Mouse (Mus musculus) erythroid progenitor cell, adult 5-6 weeks (primary cell): ENCODE measurements around the gene Ntng1. TPM values are rescaled to one million over a fixed set of nuclear protein-coding genes. Genes with fewer than 3 reads are reported as not detected.

Experiments
- total RNA-seq, 2 experiments: library from RNA; stranded (forward) in 1 of 2; stranded (reverse) in 1 of 2; fragments of 150-400 nt in 1 of 2; fragments of 186-747, 209-891 nt in 1 of 2; gene quantifications; 2 replicates each; pipeline versions ENCODE4 v1.2.3 to v1.2.4; 2015 to 2017; ENCODE audit warnings: low replicate concordance in 2 of 2

Gene Ntng1
- total RNA-seq, 2 experiments from 2014 or later = not detected

Other genes with a start within 250 kb of the Ntng1 start
- gene Prmt6, start 107.0 kb upstream of the Ntng1 start, total RNA-seq (2015; ENCODE audit: low replicate concordance) = 2.5 and 8.3 TPM in 2 replicates
- gene Prmt6, start 107.0 kb upstream of the Ntng1 start, total RNA-seq (2017; ENCODE audit: low replicate concordance) = 1.7 and 4.2 TPM in 2 replicates